Mouse (Mus musculus) stomach, adult 2 months (tissue): ENCODE results near the gene Abcb6. TPM values are rescaled to one million over a fixed set of nuclear protein-coding genes. Genes with fewer than 3 reads are reported as not detected.

ENCODE experiments used
- polyA plus RNA-seq: library from polyadenylated mRNA; depleted of rRNA; stranded (reverse); fragments of >200 nt; gene quantifications from 2 replicates; pipeline ENCODE4 v1.2.3, GENCODE M21; 2012; rRNA removed

The Abcb6 gene
- 21.4 and 25.5 TPM in 2 replicates for polyA plus RNA-seq

GRCm38 (mm10) chr1:75180105-75180590, at the start of gene Abcb6:
Gene Abcb6 (minus strand): TSS chr1:75180392.

DNA sequence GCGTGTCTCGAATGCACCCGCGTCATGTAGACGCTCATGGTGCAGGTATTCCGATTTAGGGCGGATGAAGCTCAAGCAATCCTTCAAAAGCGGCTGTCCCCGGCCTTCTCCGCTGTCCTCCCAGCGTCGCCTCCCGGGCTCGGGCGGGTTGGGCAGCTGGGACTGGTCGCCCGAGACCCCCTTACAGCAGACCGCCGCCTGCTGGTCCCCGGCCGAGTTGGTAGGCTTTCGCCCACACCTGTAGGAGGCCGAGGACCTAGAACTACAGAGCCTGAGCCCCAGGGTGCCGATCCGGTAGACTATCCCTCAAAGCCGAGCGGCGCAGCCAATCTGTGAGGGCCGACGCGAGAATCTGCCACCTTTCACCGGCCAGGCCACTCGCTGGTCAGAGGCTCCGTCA, 39.3 kb upstream of the Abcb6 start, which contains the start of gene Tuba4a:
TSS of gene Tuba4a (minus strand) at position 335 of the 400 bp plus-strand sequence.

GRCm38 (mm10) chr1:75210136-75211087, 30.2 kb upstream of the Abcb6 start, which contains the start of the genes Glb1l and Stk16:
Gene Glb1l (minus strand): TSS chr1:75210813.
Gene Stk16 (plus strand): TSS chr1:75210838.

GRCm38 (mm10) chr1:75191622-75192402, 11.6 kb upstream of the Abcb6 start, which contains the start of the genes Ankzf1 and Atg9a:
Gene Ankzf1 (plus strand): TSS chr1:75192151.
Gene Atg9a (minus strand): TSS chr1:75192196.

GRCm38 (mm10) chr1:75168472-75169464, 11.4 kb downstream of the Abcb6 start, which contains the start of gene Zfand2b:
Gene Zfand2b (plus strand): TSS chr1:75168646.

GRCm38 (mm10) chr1:75142301-75143261, 37.6 kb downstream of the Abcb6 start, which contains the start of the genes Cnppd1 and Retreg2:
Gene Cnppd1 (minus strand): TSS chr1:75142711.
Gene Retreg2 (plus strand): TSS chr1:75142778.

GRCm38 (mm10) chr1:75133421-75134207, 46.6 kb downstream of the Abcb6 start, which contains the start of gene Slc23a3:
Gene Slc23a3 (minus strand): TSS chr1:75133890.

DNA sequence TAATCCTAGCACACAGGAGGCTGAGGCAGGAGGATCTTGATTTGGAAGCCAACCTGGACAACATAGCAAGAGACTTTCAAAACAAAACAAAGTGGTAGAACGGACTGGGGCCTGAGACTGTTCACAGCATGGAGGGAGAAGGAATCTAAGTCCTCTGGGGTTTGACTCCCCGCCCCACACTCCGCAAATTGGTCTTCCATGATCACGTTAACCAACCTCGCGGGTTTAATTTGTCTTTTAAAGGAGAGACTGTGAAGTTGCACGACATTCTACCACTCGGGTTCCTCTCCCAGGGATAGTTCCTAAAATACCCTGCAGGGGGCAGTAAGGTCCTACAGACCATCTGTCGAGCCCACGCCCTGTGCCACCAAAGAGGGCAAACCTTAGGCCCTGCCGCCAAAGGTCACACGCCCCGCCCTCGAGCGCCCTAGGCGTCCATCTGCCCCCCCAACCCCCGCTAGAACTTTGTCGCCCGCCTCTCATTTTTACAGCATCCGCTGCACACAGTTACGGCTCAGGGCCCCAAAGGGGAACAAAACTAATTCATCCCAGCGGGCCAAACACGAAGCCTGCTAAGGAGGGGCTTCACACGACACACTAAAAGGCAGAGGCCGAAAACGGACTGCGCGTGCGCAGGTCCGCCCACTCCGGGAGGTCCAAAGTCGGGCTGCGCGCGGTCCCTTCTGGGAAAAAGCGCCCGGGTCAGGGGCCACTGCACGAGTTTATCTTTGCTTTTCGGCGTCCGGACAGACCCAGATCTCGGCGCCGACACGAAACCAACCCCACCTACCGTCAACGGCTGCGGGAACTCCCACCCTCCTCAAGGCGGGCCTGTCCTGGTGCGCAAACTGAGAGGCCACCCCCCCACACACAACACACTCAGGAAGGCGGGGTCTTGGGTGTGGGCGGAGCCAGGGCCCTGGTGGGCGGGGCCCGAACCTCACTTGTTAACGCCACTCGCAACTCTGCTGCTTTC, 55.6 kb downstream of the Abcb6 start, which contains the start of gene Nhej1:
TSS of gene Nhej1 (minus strand) at position 855 of the 976 bp plus-strand sequence.

Other genes starting within 250 kb of the Abcb6 start
- gene Cfap65, start 244.8 kb downstream of the Abcb6 start, polyA plus RNA-seq = 0.02 TPM in 1 of 2 replicates, not detected in the other
- gene Ihh, start 228.7 kb downstream of the Abcb6 start, polyA plus RNA-seq = 47.6 and 74.9 TPM in 2 replicates
- gene Nhej1, start 55.2 kb downstream of the Abcb6 start, polyA plus RNA-seq = 1.4 and 1.6 TPM in 2 replicates
- 9.6 and 9.8 TPM in 2 replicates for gene Slc23a3, start 46.5 kb downstream of the Abcb6 start, polyA plus RNA-seq
- 31.3 and 32.1 TPM in 2 replicates for gene Cnppd1, start 37.7 kb downstream of the Abcb6 start, polyA plus RNA-seq
- gene Retreg2, start 37.6 kb downstream of the Abcb6 start, polyA plus RNA-seq = 47.6 and 50.4 TPM in 2 replicates
- 44.4 and 49.7 TPM in 2 replicates for gene Zfand2b, start 11.7 kb downstream of the Abcb6 start, polyA plus RNA-seq
- gene Ankzf1, start 11.8 kb upstream of the Abcb6 start, polyA plus RNA-seq = 6.0 and 8.2 TPM in 2 replicates
- 38.9 TPM in 2 replicates for gene Atg9a, start 11.8 kb upstream of the Abcb6 start, polyA plus RNA-seq
- gene Glb1l, start 30.4 kb upstream of the Abcb6 start, polyA plus RNA-seq = 1.3 and 1.7 TPM in 2 replicates
- gene Stk16, start 30.4 kb upstream of the Abcb6 start, polyA plus RNA-seq = 117 and 123 TPM in 2 replicates
- 127 and 134 TPM in 2 replicates for gene Tuba4a, start 39.5 kb upstream of the Abcb6 start, polyA plus RNA-seq
- gene A630095N17Rik, start 51.7 kb upstream of the Abcb6 start, polyA plus RNA-seq = not detected in 2 replicates
- 21.5 and 25.7 TPM in 2 replicates for gene Dnajb2, start 56.0 kb upstream of the Abcb6 start, polyA plus RNA-seq
- gene Ptprn, start 84.1 kb upstream of the Abcb6 start, polyA plus RNA-seq = 4.7 and 4.9 TPM in 2 replicates
- 7.9 and 12.7 TPM in 2 replicates for gene Resp18, start 98.0 kb upstream of the Abcb6 start, polyA plus RNA-seq
- 66.8 and 78.7 TPM in 2 replicates for gene Dnpep, start 137.6 kb upstream of the Abcb6 start, polyA plus RNA-seq
- gene Des, start 179.9 kb upstream of the Abcb6 start, polyA plus RNA-seq = 377 and 872 TPM in 2 replicates
- gene Speg, start 194.9 kb upstream of the Abcb6 start, polyA plus RNA-seq = 59.2 and 90.1 TPM in 2 replicates